8 mouse cellular contexts compared by ENCODE assay signal in the genomic region with DNA sequence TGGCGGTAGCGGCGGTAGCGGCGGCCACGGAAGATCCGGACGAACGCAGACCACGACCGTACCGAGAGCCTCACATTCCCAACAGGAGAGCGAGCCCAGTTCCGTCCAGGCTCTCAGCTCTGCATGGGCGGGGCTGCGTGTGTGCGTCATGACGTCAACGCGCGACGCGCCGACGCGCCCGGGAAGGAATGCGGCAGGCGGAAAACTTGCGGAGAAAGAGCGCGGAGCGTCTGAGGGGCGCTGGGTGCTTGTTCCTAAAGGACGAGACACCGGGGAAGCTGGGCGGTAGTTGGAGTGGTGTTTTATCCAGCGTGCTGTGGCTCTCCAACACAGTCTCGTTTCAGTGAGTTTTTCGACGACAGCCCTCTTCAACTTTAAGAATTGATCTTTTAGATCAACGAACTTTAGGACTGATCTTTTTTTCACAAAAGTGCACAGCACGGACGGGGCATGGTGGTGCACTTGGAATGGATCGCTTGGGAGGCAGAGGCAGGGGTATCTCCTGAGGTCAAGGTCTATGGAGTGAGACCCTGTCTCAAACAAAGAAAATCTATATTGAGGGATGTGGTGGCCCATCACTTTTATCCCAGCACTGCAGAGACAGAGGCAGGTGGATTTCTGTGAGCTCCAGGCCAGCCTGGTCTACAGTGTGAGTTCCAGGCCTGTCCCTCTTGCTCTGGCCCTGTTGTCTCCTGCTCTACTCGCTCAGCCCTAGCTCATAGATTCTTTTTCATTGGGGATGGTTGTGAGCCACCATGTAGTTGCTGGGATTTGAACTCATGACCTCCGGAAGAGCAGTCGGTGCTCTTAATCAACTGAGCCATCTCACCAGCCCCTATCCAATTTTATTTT. TPM values are rescaled to one million over a fixed set of nuclear protein-coding genes. Genes with fewer than 3 reads are reported as not detected.
A peak's percentile ranks its signal among the peaks of the same experiment; 100 is the strongest.
DNase-seq lines count a peak whose midpoint lies in the region; ATAC-seq lines count a peak whose summit lies in the region.

Appbp2 (minus strand) TSS at position 141 of the 852 bp plus-strand sequence.

- peak; percentile 98 for DNase-seq in ZHBTc4 (ENCODE audit: low read depth, low spot score)
- DNase-seq in gastrocnemius, adult 8-10 months (ENCODE audit: low spot score in 2 of 2): peak; percentile 71 to 82
- peak; percentile 86 for DNase-seq in hindlimb bud, embryonic 11.5 days (ENCODE audit: extremely low spot score, low read depth, low spot score)
- DNase-seq in left cerebral cortex, adult 8-10 months (ENCODE audit: low spot score in 2 of 2): peak; percentile 74 to 80
- DNase-seq in right cerebral cortex, postnatal 10 days (ENCODE audit: low spot score in 2 of 2): peak; percentile 94 to 95
- DNase-seq in urinary bladder, postnatal 36 days (ENCODE audit: low spot score in 2 of 2): peak; percentile 90 to 92

- no peaks in the 10 kb centered on the region for H3K9me3 ChIP-seq in megakaryocyte, embryonic 14.5 days

- peaks cover 23% of the 10 kb centered on the region for H3K4me1 ChIP-seq in megakaryocyte, embryonic 14.5 days

- H3K36me3 ChIP-seq in megakaryocyte, embryonic 14.5 days (replicated peaks; ENCODE audit: low read length): peaks cover 38% of the 10 kb centered on the region

- peak within 1 kb of the TSS; percentile 100 for H3K4me3 ChIP-seq in megakaryocyte, embryonic 14.5 days (replicated peaks)

- ATAC-seq in common myeloid progenitor, adult 5-6 weeks (replicated peaks; ENCODE audit: low read depth, poor library complexity, severe bottlenecking): peak; percentile 90

- H3K27me3 ChIP-seq in megakaryocyte, embryonic 14.5 days (replicated peaks): no peaks in the 10 kb centered on the region

RNA-seq across cellular contexts. Expression of gene Appbp2, which starts in this region (rescaled TPM):
- total RNA-seq in common myeloid progenitor, adult 5-6 weeks (2017): 28.9 and 39.4 TPM in 2 replicates
- total RNA-seq in gastrocnemius, adult 8-10 months (2022): 1 to 10 TPM; 7.6 to 8.0 (median 7.7) TPM
- 10 to 100 TPM; 52.0 to 57.5 (median 56.0) TPM for total RNA-seq in left cerebral cortex, adult 8-10 months (2022)
- 1.4 and 2.7 TPM in 2 replicates for polyA plus RNA-seq in megakaryocyte, embryonic 14.5 days (2012; ENCODE audit: insufficient read depth, low replicate concordance)

Comparison
In these comparisons a context has a peak if more than half of its experiments do, and no peak if none do; other contexts are left out.
1. Peak in every context shown above with its lines: DNase-seq, ATAC-seq and H3K4me3 ChIP-seq.